Mouse (Mus musculus): ENCODE measurements around the gene Ccdc8. TPM values are rescaled to one million over a fixed set of nuclear protein-coding genes. Genes with fewer than 3 reads are reported as not detected.
A peak's percentile ranks its signal among the peaks of the same experiment; 100 is the strongest.

The Ccdc8 gene
- 29.4 and 33.3 TPM in 2 replicates for polyA plus RNA-seq (2015; fragmentation: Nextera tagmentation; extraction: Ambion mirVana)

GRCm38 (mm10) chr7:16992451-16992807 lies at the start of gene Ccdc8:
Ccdc8 (plus strand) TSS chr7:16992708.
- Histone ChIP-seq H3K4me2 (peak within 1 kb of the TSS; percentile 72), H3K36me3 (peaks cover 3% of the 10 kb centered on the region), H3K27me3 (replicated peaks) (no peaks in the 10 kb centered on the region), H3K4me3 (replicated peaks) (peak within 1 kb of the TSS; percentile 46), H3K4me1 (peaks cover 50% of the 10 kb centered on the region), H3K27ac (peak within 1 kb of the TSS; percentile 93), H3K9ac (no peak within 1 kb of the TSS), H3K9me3 (no peaks in the 10 kb centered on the region)
- WGBS, result 89% methylated on average over 5 of the region's 5 CpGs
- ATAC-seq (ENCODE audit: insufficient read depth, low FRiP score, low read depth), result no peak

GRCm38 (mm10) chr7:16942861-16943260 lies 49.6 kb upstream of the Ccdc8 start:
- Histone ChIP-seq H3K9me3 (no peaks in the 10 kb centered on the region), H3K4me3 (replicated peaks) (no peak overlapping the region), H3K4me2 (no peak overlapping the region), H3K36me3 (no peaks in the 10 kb centered on the region), H3K27me3 (replicated peaks) (peaks cover 22% of the 10 kb centered on the region; the same call in 1 of the 2 replicates), H3K4me1 (peaks cover 33% of the 10 kb centered on the region), H3K9ac (no peak overlapping the region), H3K27ac (no peak overlapping the region)
- 50% methylated on average over 4 of the region's 4 CpGs for WGBS
- ATAC-seq (ENCODE audit: insufficient read depth, low FRiP score, low read depth), result no peak

GRCm38 (mm10) chr7:16944061-16944807 lies 48.3 kb upstream of the Ccdc8 start, which contains the start of gene Pnmal2:
Pnmal2 (plus strand) TSS chr7:16944682.
- peak; percentile 77 for ATAC-seq (ENCODE audit: insufficient read depth, low FRiP score, low read depth)
- 13% methylated on average over 36 of the region's 36 CpGs for WGBS
- Histone ChIP-seq H3K4me2 (peak within 1 kb of the TSS; percentile 80), H3K27me3 (replicated peaks) (peaks cover 31% of the 10 kb centered on the region), H3K36me3 (no peaks in the 10 kb centered on the region), H3K4me3 (replicated peaks) (peak within 1 kb of the TSS; percentile 54), H3K9me3 (no peaks in the 10 kb centered on the region), H3K27ac (no peak within 1 kb of the TSS; the same call in 1 of the 2 replicates), H3K4me1 (peaks cover 44% of the 10 kb centered on the region), H3K9ac (peak within 1 kb of the TSS; percentile 45)

GRCm38 (mm10) chr7:16944808-16945315 lies 47.6 kb upstream of the Ccdc8 start:
- H3K27me3 ChIP-seq (replicated peaks), result peaks cover 37% of the 10 kb centered on the region
- no peaks in the 10 kb centered on the region for H3K36me3 ChIP-seq
- H3K4me1 ChIP-seq, result peaks cover 48% of the 10 kb centered on the region
- no peak overlapping the region; the same call in 1 of the 2 replicates for H3K27ac ChIP-seq
- ATAC-seq (ENCODE audit: insufficient read depth, low FRiP score, low read depth), result no peak
- peak overlapping the region; percentile 54 for H3K4me3 ChIP-seq (replicated peaks)
- no peaks in the 10 kb centered on the region for H3K9me3 ChIP-seq
- H3K4me2 ChIP-seq, result peak overlapping the region; percentile 80
- 3% methylated on average over 22 of the region's 22 CpGs for WGBS
- peak overlapping the region; percentile 45 for H3K9ac ChIP-seq

- Histone ChIP-seq H3K27me3 (replicated peaks) (peaks cover 37% of the 10 kb centered on the region), H3K9me3 (no peaks in the 10 kb centered on the region), H3K4me3 (replicated peaks) (peak overlapping the region; percentile 54), H3K4me2 (peak overlapping the region; percentile 80), H3K27ac (no peak overlapping the region), H3K4me1 (peaks cover 47% of the 10 kb centered on the region), H3K36me3 (no peaks in the 10 kb centered on the region), H3K9ac (0 out of 2 replicates have a peak overlapping the region, but pooled peaks have one; percentile 45)
- ATAC-seq (ENCODE audit: insufficient read depth, low FRiP score, low read depth), result no peak
- 27% methylated on average over 17 of the region's 17 CpGs for WGBS
Observed at GRCm38 (mm10) chr7:16945419-16945818, 47.1 kb upstream of the Ccdc8 start.

- peaks cover 37% of the 10 kb centered on the region for H3K27me3 ChIP-seq (replicated peaks)
- peaks cover 48% of the 10 kb centered on the region for H3K4me1 ChIP-seq
- 0 out of 2 replicates have a peak overlapping the region, but pooled peaks have one; percentile 17 for H3K27ac ChIP-seq
- ATAC-seq (ENCODE audit: insufficient read depth, low FRiP score, low read depth), result no peak
- no peaks in the 10 kb centered on the region for H3K36me3 ChIP-seq
- no peaks in the 10 kb centered on the region for H3K9me3 ChIP-seq
- 17% methylated on average over 51 of the region's 53 CpGs for WGBS
- H3K4me3 ChIP-seq (replicated peaks), result peak overlapping the region; percentile 29
- H3K9ac ChIP-seq, result no peak overlapping the region; the same call in 1 of the 2 replicates
- H3K4me2 ChIP-seq, result peak overlapping the region; percentile 61
Observed at GRCm38 (mm10) chr7:16946441-16947348, 45.8 kb upstream of the Ccdc8 start.

GRCm38 (mm10) chr7:16947349-16947895 lies 45.1 kb upstream of the Ccdc8 start:
- 0 out of 2 replicates have a peak overlapping the region, but pooled peaks have one; percentile 17 for H3K27ac ChIP-seq
- H3K4me1 ChIP-seq, result peaks cover 48% of the 10 kb centered on the region
- H3K9me3 ChIP-seq, result no peaks in the 10 kb centered on the region
- H3K36me3 ChIP-seq, result no peaks in the 10 kb centered on the region
- WGBS, result 23% methylated on average over 20 of the region's 22 CpGs
- ATAC-seq (ENCODE audit: insufficient read depth, low FRiP score, low read depth), result no peak
- no peak overlapping the region for H3K9ac ChIP-seq
- H3K4me2 ChIP-seq, result peak overlapping the region; percentile 61
- peaks cover 37% of the 10 kb centered on the region for H3K27me3 ChIP-seq (replicated peaks)
- peak overlapping the region; percentile 29; the same call in 1 of the 2 replicates for H3K4me3 ChIP-seq (replicated peaks)

- peaks cover 48% of the 10 kb centered on the region for H3K4me1 ChIP-seq
- peak overlapping the region; percentile 61 for H3K4me2 ChIP-seq
- WGBS, result 0% methylated on average over 4 of the region's 4 CpGs
- H3K9me3 ChIP-seq, result no peaks in the 10 kb centered on the region
- no peaks in the 10 kb centered on the region for H3K36me3 ChIP-seq
- no peak overlapping the region for H3K9ac ChIP-seq
- ATAC-seq (ENCODE audit: insufficient read depth, low FRiP score, low read depth), result peak; percentile 52
- peak overlapping the region; percentile 64; the same call in 1 of the 2 replicates for H3K27ac ChIP-seq
- no peak overlapping the region for H3K4me3 ChIP-seq (replicated peaks)
- H3K27me3 ChIP-seq (replicated peaks), result peaks cover 37% of the 10 kb centered on the region
Observed at GRCm38 (mm10) chr7:16947959-16948361, 44.5 kb upstream of the Ccdc8 start.

GRCm38 (mm10) chr7:16948923-16949458 lies 43.5 kb upstream of the Ccdc8 start:
- no peak overlapping the region for H3K4me3 ChIP-seq (replicated peaks)
- peaks cover 37% of the 10 kb centered on the region for H3K27me3 ChIP-seq (replicated peaks)
- H3K4me1 ChIP-seq, result peaks cover 46% of the 10 kb centered on the region
- no peak overlapping the region for H3K4me2 ChIP-seq
- WGBS, result 62% methylated on average over 8 of the region's 8 CpGs
- no peak for ATAC-seq (ENCODE audit: insufficient read depth, low FRiP score, low read depth)
- no peaks in the 10 kb centered on the region for H3K36me3 ChIP-seq
- no peak overlapping the region for H3K27ac ChIP-seq
- H3K9me3 ChIP-seq, result no peaks in the 10 kb centered on the region
- no peak overlapping the region for H3K9ac ChIP-seq

GRCm38 (mm10) chr7:16949908-16950841 lies 42.3 kb upstream of the Ccdc8 start:
- H3K4me1 ChIP-seq, result peaks cover 42% of the 10 kb centered on the region
- peak overlapping the region; percentile 65 for H3K4me2 ChIP-seq
- no peaks in the 10 kb centered on the region for H3K9me3 ChIP-seq
- H3K27me3 ChIP-seq (replicated peaks), result peaks cover 36% of the 10 kb centered on the region
- no peaks in the 10 kb centered on the region for H3K36me3 ChIP-seq
- WGBS, result 9% methylated on average over 29 of the region's 29 CpGs
- H3K9ac ChIP-seq, result peak overlapping the region; percentile 3; the same call in 1 of the 2 replicates
- no peak overlapping the region for H3K27ac ChIP-seq
- ATAC-seq (ENCODE audit: insufficient read depth, low FRiP score, low read depth), result peak; percentile 23; the same call in 1 of the 2 replicates
- H3K4me3 ChIP-seq (replicated peaks), result peak overlapping the region; percentile 31

Data from stomach, embryonic 15.5 days (tissue).